In genomic region chr2:157418609-157419071, GRCm38 (mm10) we compare ENCODE assay signal across 10 mouse cellular contexts. TPM values are rescaled to one million over a fixed set of nuclear protein-coding genes. Genes with fewer than 3 reads are reported as not detected.
DNase-seq lines count a peak whose midpoint lies in the region; ATAC-seq lines count a peak whose summit lies in the region.
"Had no signal": no experiment of that assay in that cellular context is flagged by ENCODE, and none has a peak within 500 bp of the region (broad histone marks: within the 10 kb centered on the region; RNA-seq: fewer than 3 reads in every experiment).

No protein-coding gene starts in this region.

- no peaks in the 10 kb centered on the region for H3K36me3 ChIP-seq in kidney, embryonic 16.5 days (ENCODE audit: insufficient read depth, low read length)
- no peaks in the 10 kb centered on the region for H3K36me3 ChIP-seq in kidney, embryonic 14.5 days (ENCODE audit: control insufficient read depth, insufficient read depth, low read length)
- no peaks in the 10 kb centered on the region for H3K36me3 ChIP-seq in forebrain, embryonic 15.5 days
- no peaks in the 10 kb centered on the region for H3K36me3 ChIP-seq in limb, embryonic 12.5 days
- no peaks in the 10 kb centered on the region for H3K36me3 ChIP-seq in stomach, embryonic 15.5 days

- WGBS in kidney, embryonic 16.5 days, result 3% methylated on average over 7 of the region's 7 CpGs
- under 1% methylated on average over 7 of the region's 7 CpGs for WGBS in kidney, embryonic 14.5 days
- 5% methylated on average over 7 of the region's 7 CpGs for WGBS in forebrain, embryonic 15.5 days
- WGBS in limb, embryonic 12.5 days, result 5% methylated on average over 7 of the region's 7 CpGs
- WGBS in stomach, embryonic 15.5 days, result 5% methylated on average over 7 of the region's 7 CpGs

- no peak for ATAC-seq in kidney, embryonic 16.5 days (ENCODE audit: low FRiP score, low TSS enrichment)
- ATAC-seq in kidney, embryonic 14.5 days (ENCODE audit: low FRiP score, low TSS enrichment), result no peak
- 0 out of 2 replicates have a peak, but pooled peaks have one; percentile 18 for ATAC-seq in forebrain, embryonic 15.5 days (replicated peaks)
- ATAC-seq in limb, embryonic 12.5 days (ENCODE audit: insufficient number of reproducible peaks, insufficient read depth, low FRiP score, low TSS enrichment, low read depth), result no peak
- no peak for ATAC-seq in stomach, embryonic 15.5 days (ENCODE audit: insufficient read depth, low FRiP score, low read depth)

- H3K4me2 ChIP-seq in kidney, embryonic 16.5 days (replicated peaks; ENCODE audit: low read depth, low read length), result no peak overlapping the region
- no peak overlapping the region for H3K4me2 ChIP-seq in kidney, embryonic 14.5 days (replicated peaks; ENCODE audit: low read depth, low read length)
- H3K4me2 ChIP-seq in forebrain, embryonic 15.5 days (replicated peaks), result no peak overlapping the region
- H3K4me2 ChIP-seq in limb, embryonic 12.5 days, result peak overlapping the region; percentile 21
- no peak overlapping the region for H3K4me2 ChIP-seq in stomach, embryonic 15.5 days

- no peak overlapping the region for H3K4me3 ChIP-seq in kidney, embryonic 16.5 days (ENCODE audit: low read length)
- no peak overlapping the region for H3K4me3 ChIP-seq in kidney, embryonic 14.5 days (ENCODE audit: low read length)
- no peak overlapping the region for H3K4me3 ChIP-seq in forebrain, embryonic 15.5 days
- H3K4me3 ChIP-seq in limb, embryonic 12.5 days (replicated peaks), result no peak overlapping the region
- no peak overlapping the region for H3K4me3 ChIP-seq in stomach, embryonic 15.5 days (replicated peaks)

- H3K9ac ChIP-seq in kidney, embryonic 16.5 days (replicated peaks; ENCODE audit: low read length), result 0 out of 2 replicates have a peak overlapping the region, but pooled peaks have one; percentile 9
- H3K9ac ChIP-seq in kidney, embryonic 14.5 days (ENCODE audit: low read depth, low read length), result no peak overlapping the region
- no peak overlapping the region for H3K9ac ChIP-seq in forebrain, embryonic 15.5 days (replicated peaks)
- H3K9ac ChIP-seq in limb, embryonic 12.5 days (replicated peaks), result no peak overlapping the region
- H3K9ac ChIP-seq in stomach, embryonic 15.5 days, result no peak overlapping the region

- H3K27me3 ChIP-seq in kidney, embryonic 16.5 days (ENCODE audit: insufficient read depth, low read length), result no peaks in the 10 kb centered on the region
- H3K27me3 ChIP-seq in kidney, embryonic 14.5 days (ENCODE audit: control insufficient read depth, insufficient read depth, low read length), result no peaks in the 10 kb centered on the region
- no peaks in the 10 kb centered on the region for H3K27me3 ChIP-seq in forebrain, embryonic 15.5 days
- no peaks in the 10 kb centered on the region for H3K27me3 ChIP-seq in limb, embryonic 12.5 days
- H3K27me3 ChIP-seq in stomach, embryonic 15.5 days (replicated peaks), result no peaks in the 10 kb centered on the region

- no peak overlapping the region for H3K27ac ChIP-seq in kidney, embryonic 16.5 days (ENCODE audit: low read length)
- no peak overlapping the region for H3K27ac ChIP-seq in kidney, embryonic 14.5 days (ENCODE audit: low read depth, low read length)
- H3K27ac ChIP-seq in forebrain, embryonic 15.5 days (replicated peaks), result peak overlapping the region; percentile 54; the same call in 1 of the 2 replicates
- no peak overlapping the region for H3K27ac ChIP-seq in limb, embryonic 12.5 days
- H3K27ac ChIP-seq in stomach, embryonic 15.5 days, result peak overlapping the region; percentile 10

- no peaks in the 10 kb centered on the region for H3K9me3 ChIP-seq in kidney, embryonic 16.5 days (ENCODE audit: low read length)
- no peaks in the 10 kb centered on the region for H3K9me3 ChIP-seq in kidney, embryonic 14.5 days (ENCODE audit: control insufficient read depth, low read length)
- no peaks in the 10 kb centered on the region for H3K9me3 ChIP-seq in forebrain, embryonic 15.5 days
- no peaks in the 10 kb centered on the region for H3K9me3 ChIP-seq in limb, embryonic 12.5 days
- H3K9me3 ChIP-seq in stomach, embryonic 15.5 days, result no peaks in the 10 kb centered on the region

- peaks cover 29% of the 10 kb centered on the region for H3K4me1 ChIP-seq in kidney, embryonic 16.5 days (ENCODE audit: insufficient read depth, low read length)
- peaks cover 24% of the 10 kb centered on the region for H3K4me1 ChIP-seq in kidney, embryonic 14.5 days (ENCODE audit: control insufficient read depth, insufficient read depth, low read length)
- H3K4me1 ChIP-seq in forebrain, embryonic 15.5 days, result peaks cover 9% of the 10 kb centered on the region
- peaks cover 35% of the 10 kb centered on the region for H3K4me1 ChIP-seq in limb, embryonic 12.5 days (replicated peaks)
- peaks cover 19% of the 10 kb centered on the region for H3K4me1 ChIP-seq in stomach, embryonic 15.5 days

- DNase-seq in adrenal gland, postnatal 14 days, result no peak
- no peak for DNase-seq in frontal cortex, postnatal 36 days (ENCODE audit: low spot score in 2 of 2)
- DNase-seq in MN1 (ENCODE audit: low spot score), result no peak
- DNase-seq: left cerebral cortex, postnatal 4 days; spleen, adult 18-20 months had no signal

RNA-seq across cellular contexts. Expression of gene Src, which starts 0.4 kb away (rescaled TPM):
- polyA plus RNA-seq in kidney, embryonic 16.5 days (2015; fragmentation: Nextera tagmentation; extraction: Ambion mirVana), result 16.9 and 17.3 TPM in 2 replicates
- 13.5 and 17.5 TPM in 2 replicates for polyA plus RNA-seq in kidney, embryonic 14.5 days (2014; fragmentation: Nextera tagmentation; extraction: Ambion mirVana)
- 35.6 and 37.9 TPM in 2 replicates for polyA plus RNA-seq in forebrain, embryonic 15.5 days (2015; fragmentation: Nextera tagmentation; extraction: Ambion mirVana)
- polyA plus RNA-seq in limb, embryonic 12.5 days (2016; fragmentation: Nextera tagmentation; extraction: Ambion mirVana), result 30.3 and 35.3 TPM in 2 replicates
- 18.2 and 18.4 TPM in 2 replicates for polyA plus RNA-seq in stomach, embryonic 15.5 days (2015; fragmentation: Nextera tagmentation; extraction: Ambion mirVana)
- 16.2 and 18.9 TPM in 2 replicates for total RNA-seq in adrenal gland, postnatal 14 days (2021)

RNA-seq across cellular contexts. Expression of gene Manbal, which starts 51.2 kb away (rescaled TPM):
- polyA plus RNA-seq in kidney, embryonic 16.5 days (2015; fragmentation: Nextera tagmentation; extraction: Ambion mirVana), result 82.5 and 83.7 TPM in 2 replicates
- 38.2 and 62.2 TPM in 2 replicates for polyA plus RNA-seq in kidney, embryonic 14.5 days (2014; fragmentation: Nextera tagmentation; extraction: Ambion mirVana)
- polyA plus RNA-seq in forebrain, embryonic 15.5 days (2015; fragmentation: Nextera tagmentation; extraction: Ambion mirVana), result 105 TPM in 2 replicates
- polyA plus RNA-seq in limb, embryonic 12.5 days (2016; fragmentation: Nextera tagmentation; extraction: Ambion mirVana), result 77.7 and 79.4 TPM in 2 replicates
- polyA plus RNA-seq in stomach, embryonic 15.5 days (2015; fragmentation: Nextera tagmentation; extraction: Ambion mirVana), result 68.3 and 78.5 TPM in 2 replicates
- 29.4 and 35.4 TPM in 2 replicates for total RNA-seq in adrenal gland, postnatal 14 days (2021)

Comparison
In these comparisons a context has a peak if more than half of its experiments do, and no peak if none do; other contexts are left out.
1. H3K27ac ChIP-seq: peak in forebrain, embryonic 15.5 days (single experiment) and stomach, embryonic 15.5 days (single experiment); none in kidney, embryonic 16.5 days (single experiment), kidney, embryonic 14.5 days (single experiment) and limb, embryonic 12.5 days (single experiment).